Mouse (Mus musculus) adipocyte (in vitro differentiated cells): Measurements from ENCODE around the gene Mapk12.

Experiments used
- DNase-seq: peaks from one replicate; pipeline ENCODE4 v3.0.0-alpha.2; 2016; ENCODE audit warnings: low spot score

The Mapk12 gene

DNA sequence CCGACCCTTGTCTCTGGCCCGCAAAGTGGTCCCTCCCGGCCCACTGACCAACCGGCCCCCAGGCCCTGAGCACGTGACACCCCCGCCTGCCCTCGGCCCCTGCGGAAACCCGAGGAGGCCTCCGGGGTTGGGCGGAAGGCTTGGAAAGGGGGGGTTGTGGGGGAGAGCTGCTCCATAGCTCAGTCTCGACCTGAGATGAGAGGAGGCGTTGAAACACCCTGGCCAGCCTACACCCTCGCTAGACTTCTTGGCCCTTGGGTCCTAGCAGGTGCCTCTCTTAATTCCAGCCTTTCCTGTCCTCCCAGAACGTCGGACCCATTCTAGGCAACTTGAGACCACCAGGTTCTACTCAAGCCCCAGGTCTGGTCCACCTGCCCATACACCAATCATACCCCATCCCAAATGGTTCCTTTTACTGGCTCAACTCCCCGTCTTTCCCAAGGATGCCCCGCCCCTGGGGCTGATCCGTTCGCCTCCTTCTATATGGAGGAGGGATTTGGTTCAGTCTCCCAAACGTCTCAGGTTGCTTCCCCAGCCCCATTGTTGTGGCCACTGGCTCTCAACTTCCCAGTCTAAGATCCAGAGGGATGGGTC lies at the start of gene Mapk12:
Gene Mapk12 (minus strand): TSS at position 45 of the 594 bp plus-strand sequence.
- DNase-seq = no peak

- DNase-seq = no peak
These were observed 44.4 kb upstream of the Mapk12 start for GRCm38 (mm10) chr15:89184937-89185227.

GRCm38 (mm10) chr15:89184141-89184936 lies 43.8 kb upstream of the Mapk12 start:
- no peak for DNase-seq

DNA sequence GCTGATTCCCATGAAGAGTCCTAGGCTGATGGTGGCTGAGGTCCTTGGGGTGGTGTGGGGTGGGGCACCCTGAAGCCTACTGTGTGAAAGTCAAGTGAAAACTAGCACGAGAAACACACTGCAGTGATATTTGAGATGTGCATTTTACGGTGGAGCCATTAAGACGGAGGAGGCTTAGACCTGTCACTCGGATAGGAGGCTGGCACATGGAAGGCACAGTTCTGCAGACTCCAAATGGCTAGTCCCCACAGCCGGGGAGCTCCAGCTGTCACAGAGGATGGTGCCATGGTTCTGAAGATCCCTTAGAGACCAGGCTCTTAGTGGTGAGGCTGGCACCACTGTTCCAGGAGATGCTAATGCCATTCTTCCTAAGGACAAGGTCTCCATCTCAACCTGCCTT lies 42.3 kb upstream of the Mapk12 start:
- DNase-seq = no peak

DNA sequence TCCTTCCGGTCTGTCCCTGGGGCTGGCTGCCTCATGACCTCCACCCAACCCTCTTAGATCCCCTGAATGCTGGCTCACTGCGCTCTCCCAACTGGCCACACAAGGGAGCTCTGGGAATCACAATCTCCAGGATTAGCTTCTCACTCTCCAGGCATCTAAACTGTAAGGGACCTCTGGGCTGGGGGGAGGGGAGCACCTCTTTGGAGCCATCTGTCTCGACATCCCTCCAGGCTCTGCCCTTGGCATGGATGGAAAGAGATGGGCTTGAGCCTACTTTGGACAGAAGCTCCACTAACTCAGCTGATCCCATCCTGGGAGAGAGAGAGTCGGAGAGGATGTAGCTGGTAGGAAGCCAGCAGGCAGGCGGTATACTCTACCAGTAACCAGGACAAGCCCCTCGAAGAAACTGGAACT lies 41.8 kb upstream of the Mapk12 start:
- peak; percentile 30 for DNase-seq

GRCm38 (mm10) chr15:89181561-89182270 lies 41.2 kb upstream of the Mapk12 start:
- DNase-seq = no peak

DNA sequence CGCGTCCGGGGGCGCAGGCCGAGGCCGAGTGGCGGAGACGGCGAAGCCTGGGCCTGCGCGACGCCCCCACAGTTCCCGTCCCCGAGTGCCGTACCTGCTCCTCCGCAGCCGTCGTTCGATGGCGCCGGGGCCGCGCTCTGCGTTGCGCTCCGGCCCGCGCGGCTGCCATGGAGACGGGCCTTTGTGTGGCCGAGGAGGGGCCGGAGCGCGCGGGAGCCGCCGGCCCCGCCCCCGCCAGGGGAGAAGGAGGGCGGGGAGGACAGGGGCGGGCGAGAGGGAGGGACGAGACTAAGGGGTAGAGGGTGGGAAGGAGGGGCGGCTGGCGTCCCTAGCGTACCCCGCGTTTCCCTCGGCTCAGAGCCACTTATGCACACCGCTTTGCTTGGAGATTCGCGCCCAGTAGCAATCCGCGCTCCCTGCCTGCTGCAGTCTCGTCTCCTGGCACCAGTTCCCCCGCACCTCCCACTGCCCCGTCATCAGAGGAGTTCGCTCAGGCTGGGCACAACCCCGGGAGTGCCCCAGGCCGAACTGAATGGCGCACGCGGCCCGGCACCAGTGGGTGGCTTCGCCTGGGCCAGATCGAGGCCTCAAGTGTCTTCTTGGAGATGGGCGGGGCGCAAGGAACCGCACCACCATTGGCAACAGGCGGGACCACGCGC lies 40.2 kb upstream of the Mapk12 start, which contains the start of gene Plxnb2:
Gene Plxnb2 (minus strand): TSS at position 218 of the 659 bp plus-strand sequence.
- peak; percentile 79 for DNase-seq

- peak; percentile 19 for DNase-seq
These were observed 39.6 kb upstream of the Mapk12 start for GRCm38 (mm10) chr15:89180081-89180541.

GRCm38 (mm10) chr15:89179630-89179964 lies 39.1 kb upstream of the Mapk12 start:
- no peak for DNase-seq

- DNase-seq = peak; percentile 69
These were observed 38.6 kb upstream of the Mapk12 start for GRCm38 (mm10) chr15:89178954-89179629.

GRCm38 (mm10) chr15:89178260-89178860 lies 37.9 kb upstream of the Mapk12 start:
- DNase-seq = no peak

GRCm38 (mm10) chr15:89177576-89178259 lies 37.2 kb upstream of the Mapk12 start:
- DNase-seq = no peak

DNA sequence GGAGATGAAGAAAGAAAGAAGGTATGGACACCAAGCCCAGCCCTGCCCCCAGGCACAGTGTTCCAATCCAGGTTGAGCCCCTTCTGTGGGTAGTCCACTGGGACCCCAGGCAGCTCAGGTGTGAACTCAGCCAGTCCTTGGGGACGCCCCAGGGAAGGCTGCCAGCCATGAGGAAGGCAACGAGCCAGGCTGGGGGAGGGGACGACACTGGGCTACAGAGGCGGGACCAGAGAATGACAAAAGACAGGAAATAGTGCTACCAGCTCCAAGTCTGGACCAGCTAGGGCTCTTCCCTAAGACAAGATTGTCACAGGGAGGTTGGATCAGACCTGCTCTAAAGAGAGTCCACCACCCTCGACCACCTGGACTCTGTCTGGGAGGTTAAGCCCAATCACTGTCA lies 36.6 kb upstream of the Mapk12 start:
- DNase-seq = peak; percentile 70

DNA sequence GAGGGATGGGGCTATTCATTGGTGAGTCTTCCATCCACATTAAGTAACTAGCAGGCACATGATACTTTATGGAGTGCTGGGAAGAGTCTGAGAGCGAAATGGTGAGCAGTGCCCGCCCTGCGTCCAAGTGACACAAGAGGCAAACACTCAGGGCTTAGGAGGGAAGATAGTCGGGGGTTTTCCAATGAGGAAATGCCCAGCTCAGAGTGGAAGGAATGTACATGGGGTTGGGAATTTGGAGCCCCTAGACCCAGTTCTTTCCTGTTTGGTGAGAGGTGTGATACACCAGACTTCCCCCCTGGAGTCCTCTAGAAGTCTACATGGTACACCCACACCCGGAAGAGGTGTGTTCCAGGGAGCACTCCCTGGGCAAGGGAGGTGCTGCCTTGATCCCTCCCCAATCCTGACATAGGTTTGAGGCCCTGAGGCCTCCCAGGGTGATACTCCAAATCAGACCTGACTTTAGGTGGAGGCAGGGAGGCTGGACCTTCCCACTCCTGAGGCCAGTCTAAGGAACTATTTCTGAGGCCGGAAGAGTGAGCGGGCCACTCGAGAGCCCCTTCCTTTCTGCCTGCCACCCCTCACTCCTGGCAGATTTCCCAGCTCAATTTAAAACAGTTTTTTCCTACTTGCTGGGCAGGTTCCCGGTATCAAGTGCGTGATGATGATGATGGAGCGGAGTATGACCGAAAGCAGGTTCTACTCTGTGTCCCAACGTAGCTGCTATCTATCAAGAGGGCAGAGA lies 35.1 kb upstream of the Mapk12 start:
- no peak for DNase-seq

GRCm38 (mm10) chr15:89174889-89175339 lies 34.4 kb upstream of the Mapk12 start:
- DNase-seq = no peak

- no peak for DNase-seq
These were observed 33.4 kb upstream of the Mapk12 start for GRCm38 (mm10) chr15:89173906-89174214.

DNA sequence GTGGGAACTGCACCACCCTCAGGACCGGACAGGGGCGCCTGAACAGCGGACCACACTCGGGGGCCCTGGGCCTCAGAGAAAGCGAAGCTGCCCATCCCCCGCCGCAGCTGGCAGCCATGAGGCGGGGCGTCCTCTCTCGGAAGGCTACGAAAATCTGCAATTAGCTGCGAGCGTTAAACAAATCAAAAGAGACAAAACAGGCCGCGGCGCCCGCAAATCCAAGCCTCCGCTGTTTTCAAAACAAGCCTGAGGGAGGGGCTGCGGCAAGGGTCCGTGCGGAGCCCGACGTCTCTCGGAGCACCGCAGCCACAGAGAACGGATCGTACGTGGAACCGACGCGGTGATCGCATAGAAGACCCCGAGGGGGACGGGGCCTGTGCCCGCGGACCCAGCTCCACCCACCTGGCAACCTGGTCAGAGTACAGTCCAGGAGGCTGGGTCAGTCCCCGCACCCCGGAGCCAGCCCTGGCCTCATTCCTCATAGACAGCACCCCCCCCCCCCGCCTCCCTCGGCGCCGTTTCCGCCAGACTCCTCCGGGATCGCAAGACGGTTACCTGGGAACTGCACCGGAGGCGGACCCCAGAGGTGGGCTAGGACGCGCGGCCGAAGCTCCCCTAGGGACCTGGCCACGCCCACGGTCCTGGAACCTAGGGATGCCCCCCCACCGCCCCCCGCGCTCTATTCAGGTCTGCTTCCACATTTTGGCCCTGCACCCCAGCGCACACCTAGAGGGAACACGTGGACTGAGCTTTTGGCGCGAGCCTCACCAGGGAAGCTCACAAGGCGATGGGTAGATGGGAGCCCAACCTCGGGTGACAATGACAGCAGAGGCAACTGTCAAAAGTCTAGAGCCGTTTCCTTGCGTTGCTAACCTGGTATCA lies 32.8 kb upstream of the Mapk12 start:
- no peak for DNase-seq

DNA sequence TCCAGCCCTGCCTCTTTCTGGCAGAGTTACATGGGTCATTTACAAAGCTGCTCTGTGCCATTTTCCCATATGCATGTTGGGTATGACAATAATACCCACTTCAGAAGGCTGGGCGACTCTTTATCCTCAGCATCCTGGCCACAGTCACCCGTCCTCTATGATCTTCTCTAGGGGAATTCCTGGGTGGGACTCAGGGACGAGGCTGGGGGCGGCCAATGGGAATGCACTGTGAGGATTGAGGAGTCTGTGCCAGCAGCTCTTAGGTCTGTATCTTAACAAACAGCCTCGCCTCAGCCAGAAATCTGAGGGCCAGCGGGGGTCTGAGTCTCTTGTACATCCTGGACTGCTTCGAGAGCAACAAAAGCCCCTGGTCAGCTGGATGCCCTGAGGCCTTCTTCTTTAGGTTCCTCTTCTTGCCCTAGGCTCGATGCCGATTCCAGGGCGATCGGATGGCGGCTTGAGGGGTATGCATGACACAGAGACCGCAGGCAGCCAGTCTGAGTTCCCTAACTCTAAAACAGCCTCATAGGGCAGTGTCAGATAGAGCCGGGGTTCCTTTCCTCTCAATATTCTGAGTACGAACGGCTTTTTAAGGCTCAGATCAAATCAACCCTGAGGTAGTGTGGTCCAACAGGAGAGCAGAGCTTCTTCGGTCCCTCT lies 31.9 kb upstream of the Mapk12 start:
- no peak for DNase-seq
